Mouse (Mus musculus): ENCODE results near the gene Pde2a.
"Not testable (repeated sequence)": the region's sequence is repeated elsewhere in the genome, so short reads cannot be mapped to it uniquely, and the experiment has no call there.

Pde2a gene

DNA sequence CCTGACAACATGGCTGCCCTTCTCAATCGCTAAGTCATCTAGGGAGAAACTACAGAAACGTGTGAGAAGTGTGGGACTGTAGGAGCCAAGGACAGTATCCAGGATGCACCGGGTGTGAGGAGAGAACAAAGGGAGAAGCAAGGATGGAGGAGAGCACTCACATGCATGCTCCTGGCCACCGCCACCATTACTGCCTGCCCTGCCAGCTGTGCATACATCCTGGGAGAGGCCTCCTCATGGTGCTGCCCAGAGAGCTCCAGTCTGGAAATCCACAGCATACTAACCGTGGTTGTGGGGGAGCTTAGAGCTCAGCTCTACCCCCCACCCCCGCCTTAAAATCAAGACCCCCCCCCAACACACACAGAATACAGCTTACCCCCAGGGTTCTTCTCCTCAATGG lies 93.3 kb downstream of the Pde2a start:
- DNase-seq (ENCODE audit: low read depth, low spot score) = no peak

- DNase-seq (ENCODE audit: low read depth, low spot score) = no peak
These were observed 93.8 kb downstream of the Pde2a start for GRCm38 (mm10) chr7:101515295-101515694.

- no peak for DNase-seq (ENCODE audit: low read depth, low spot score)
These were observed 95.0 kb downstream of the Pde2a start for GRCm38 (mm10) chr7:101516460-101516859.

DNA sequence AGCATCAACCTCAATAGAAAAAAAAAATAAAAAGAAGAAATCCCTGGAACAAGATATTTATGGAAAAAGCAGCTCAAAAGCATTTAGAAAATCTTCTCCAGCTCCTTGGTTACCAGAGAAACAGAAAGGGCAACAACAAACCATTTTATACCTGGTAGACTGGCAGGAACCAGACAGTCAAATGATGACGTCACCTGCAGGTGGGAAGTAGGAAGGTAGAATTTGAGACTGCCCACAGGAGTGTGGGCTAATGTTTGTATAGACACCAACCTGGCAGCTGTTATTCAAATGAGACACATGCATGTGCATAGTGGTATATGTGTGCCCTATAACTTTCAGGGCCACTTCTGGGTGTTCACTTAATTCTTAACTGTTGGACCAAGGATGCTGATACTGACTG lies 100.2 kb downstream of the Pde2a start:
- no peak for DNase-seq (ENCODE audit: low read depth, low spot score)

- no peak for DNase-seq (ENCODE audit: low read depth, low spot score)
These were observed 101.7 kb downstream of the Pde2a start for GRCm38 (mm10) chr7:101523205-101523604.

DNA sequence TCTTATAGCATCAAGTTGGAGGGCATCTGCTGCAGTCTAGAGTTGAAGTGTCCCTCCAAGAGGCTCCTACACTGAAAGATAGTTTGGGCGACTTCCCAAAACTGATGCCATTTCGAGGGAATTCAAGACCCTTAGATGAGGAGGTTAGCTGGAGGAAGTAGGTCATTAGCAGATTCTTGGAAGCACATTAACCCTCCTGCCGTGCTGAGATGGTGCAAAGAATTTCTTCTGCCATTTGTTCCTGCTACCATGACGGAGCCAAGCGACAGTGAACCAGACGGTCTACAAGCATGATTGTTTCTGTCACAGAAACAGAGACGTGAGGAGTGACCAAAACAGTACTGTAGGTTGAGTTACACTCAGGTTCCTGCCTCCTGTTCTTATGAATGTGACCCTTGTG lies 105.0 kb downstream of the Pde2a start:
- no peak for DNase-seq (ENCODE audit: low read depth, low spot score)

GRCm38 (mm10) chr7:101534428-101534827 lies 112.9 kb downstream of the Pde2a start:
- no peak for DNase-seq (ENCODE audit: low read depth, low spot score)

- no peak for DNase-seq (ENCODE audit: low read depth, low spot score)
These were observed 113.6 kb downstream of the Pde2a start for GRCm38 (mm10) chr7:101535102-101535501.

GRCm38 (mm10) chr7:101535517-101535916 lies 114.0 kb downstream of the Pde2a start:
- DNase-seq (ENCODE audit: low read depth, low spot score) = no peak

DNA sequence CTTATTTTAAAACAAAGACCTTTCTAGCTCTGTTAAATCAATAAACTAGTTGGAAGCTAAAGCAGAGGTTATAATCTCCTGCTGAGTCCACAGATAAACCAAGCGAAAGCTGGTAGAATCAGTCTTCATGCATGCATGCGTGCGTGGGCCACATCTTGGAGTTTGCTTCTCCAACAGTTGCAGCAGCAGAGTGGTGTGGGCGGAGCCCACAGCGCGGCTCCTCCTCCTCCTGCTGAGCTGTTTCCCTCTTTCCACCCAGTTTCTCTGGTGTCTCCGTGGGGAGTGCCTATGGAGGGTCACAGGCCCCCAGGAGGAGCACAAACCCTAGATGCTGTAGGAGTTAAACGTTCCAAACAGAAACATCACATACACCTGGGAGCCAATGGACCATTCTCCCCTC lies 116.0 kb downstream of the Pde2a start:
- no peak for DNase-seq (ENCODE audit: low read depth, low spot score)

DNA sequence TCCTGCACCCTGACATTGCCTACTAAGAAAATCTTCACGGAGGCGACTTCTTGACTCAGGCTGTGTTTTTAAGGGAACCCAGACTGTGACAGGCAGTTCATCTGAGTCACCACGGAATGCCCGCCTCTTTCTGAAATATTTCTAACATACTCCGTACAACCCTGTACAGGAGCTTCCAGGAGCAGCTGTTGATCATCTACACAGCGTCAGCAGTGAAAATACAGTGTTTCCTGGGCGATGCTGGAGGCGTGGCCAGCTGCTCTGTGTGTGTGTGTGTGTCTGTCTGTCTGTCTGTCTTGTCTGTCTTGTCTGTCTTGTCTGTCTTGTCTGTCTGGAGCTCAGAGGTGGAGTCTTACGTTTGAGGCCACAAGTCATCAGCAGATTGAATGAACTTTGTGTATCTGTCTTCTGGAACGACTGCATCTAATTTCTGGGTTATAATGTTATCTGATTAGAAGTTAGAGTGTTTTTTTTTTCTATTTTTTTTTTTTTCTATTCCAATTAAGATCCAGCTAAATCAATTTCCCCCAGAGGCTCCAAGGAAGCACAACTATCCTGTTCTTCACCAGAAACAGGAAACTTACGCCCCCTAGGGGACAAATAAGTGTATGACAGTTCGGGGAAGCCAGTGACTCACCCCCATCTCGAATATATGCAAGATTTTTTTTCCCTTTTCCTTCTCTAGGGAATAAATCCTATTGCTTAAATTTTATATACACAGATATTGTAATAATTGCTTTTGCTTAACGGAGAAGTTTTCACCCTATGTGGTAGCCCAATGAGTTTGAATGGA lies 116.8 kb downstream of the Pde2a start:
- DNase-seq (ENCODE audit: low read depth, low spot score) = no peak

DNA sequence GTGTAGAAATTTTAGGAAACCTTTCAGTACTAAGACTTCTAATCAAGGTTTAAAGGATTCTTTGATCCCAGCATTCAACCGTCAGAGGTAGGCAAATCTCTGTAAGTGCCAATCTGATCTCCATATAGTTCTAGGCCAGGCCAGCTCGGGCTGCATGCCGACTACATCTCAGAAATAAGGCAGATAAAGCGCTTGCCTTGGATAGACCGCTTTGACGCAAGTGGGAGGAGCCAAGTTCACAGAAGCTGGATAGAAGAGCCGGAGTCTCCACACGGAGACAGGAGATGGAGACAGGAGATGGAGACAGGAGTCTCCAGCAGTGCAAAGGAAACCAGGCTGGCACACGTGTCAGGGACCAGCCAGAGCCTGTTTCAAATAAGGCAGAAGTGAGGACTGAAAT lies 118.3 kb downstream of the Pde2a start:
- no peak for DNase-seq (ENCODE audit: low read depth, low spot score)

GRCm38 (mm10) chr7:101540684-101541083 lies 119.2 kb downstream of the Pde2a start:
- DNase-seq (ENCODE audit: low read depth, low spot score) = no peak

- no peak for DNase-seq (ENCODE audit: low read depth, low spot score)
These were observed 119.6 kb downstream of the Pde2a start for GRCm38 (mm10) chr7:101541132-101541531.

- no peak for DNase-seq (ENCODE audit: low read depth, low spot score)
These were observed 120.2 kb downstream of the Pde2a start for GRCm38 (mm10) chr7:101541734-101542133.

DNA sequence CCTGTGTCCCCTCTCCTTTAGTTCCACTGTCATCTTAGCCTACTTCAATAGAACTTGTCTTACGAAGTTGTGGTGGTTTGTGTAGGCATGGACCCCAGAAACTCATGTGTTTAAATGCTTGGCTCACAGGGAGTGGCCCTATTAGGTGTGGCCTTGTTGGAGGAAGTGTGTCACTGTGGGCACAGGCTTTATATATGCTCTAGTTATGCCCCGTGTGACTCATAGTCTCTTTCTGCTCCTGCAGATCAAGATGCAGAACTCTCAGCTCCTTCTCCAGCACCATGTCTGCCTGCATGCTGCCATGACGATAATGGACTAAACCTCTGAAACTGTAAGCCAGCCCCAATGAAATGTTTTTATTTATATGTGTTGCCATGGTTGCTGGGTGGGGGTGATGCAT lies 126.2 kb downstream of the Pde2a start:
- DNase-seq (ENCODE audit: low read depth, low spot score) = no peak

- no peak for DNase-seq (ENCODE audit: low read depth, low spot score)
These were observed 127.8 kb downstream of the Pde2a start for GRCm38 (mm10) chr7:101549266-101549665.

DNA sequence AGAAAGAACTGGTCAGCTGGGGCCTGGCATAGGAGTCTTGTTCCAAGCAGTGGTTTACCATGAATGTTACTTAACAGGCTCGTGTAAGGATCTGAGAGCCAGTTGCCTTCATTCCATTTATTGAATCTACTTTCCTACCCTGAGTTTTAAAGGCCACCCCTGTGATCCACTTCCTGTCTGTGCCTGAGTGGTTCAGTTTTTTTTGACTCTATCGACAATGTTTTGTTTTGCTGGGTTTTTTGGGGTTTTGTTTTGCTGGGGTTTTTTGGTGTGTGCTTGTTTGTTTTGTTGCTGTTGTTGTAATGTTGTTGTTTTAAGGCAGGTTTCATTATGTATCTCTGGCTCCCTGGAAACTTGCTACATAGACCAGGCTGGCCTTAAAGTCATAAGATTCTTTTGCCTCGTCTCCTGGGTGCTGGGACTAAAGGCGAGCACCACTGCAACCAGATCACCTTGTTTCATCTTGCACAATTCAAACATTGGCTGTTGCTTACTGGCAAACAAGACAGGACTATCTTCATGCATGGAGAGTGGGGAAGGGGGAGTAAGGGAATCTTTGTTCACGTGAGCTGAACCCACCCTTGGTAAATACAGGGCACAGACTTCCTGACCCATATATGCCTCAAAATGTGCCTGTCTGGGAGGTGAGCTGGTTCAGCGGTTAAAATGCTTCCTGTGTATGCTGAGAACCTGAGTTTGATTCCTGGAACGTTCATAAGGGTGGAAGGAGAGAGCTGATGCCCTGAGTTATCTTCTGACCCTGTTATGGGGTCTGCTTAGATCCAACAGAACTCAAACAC lies 129.4 kb downstream of the Pde2a start:
- DNase-seq (ENCODE audit: low read depth, low spot score) = no peak

GRCm38 (mm10) chr7:101551530-101551929 lies 130.0 kb downstream of the Pde2a start:
- DNase-seq (ENCODE audit: low read depth, low spot score) = no peak

- not testable (repeated sequence) for DNase-seq (ENCODE audit: low read depth, low spot score)
These were observed 134.0 kb downstream of the Pde2a start for GRCm38 (mm10) chr7:101555473-101555872.

DNA sequence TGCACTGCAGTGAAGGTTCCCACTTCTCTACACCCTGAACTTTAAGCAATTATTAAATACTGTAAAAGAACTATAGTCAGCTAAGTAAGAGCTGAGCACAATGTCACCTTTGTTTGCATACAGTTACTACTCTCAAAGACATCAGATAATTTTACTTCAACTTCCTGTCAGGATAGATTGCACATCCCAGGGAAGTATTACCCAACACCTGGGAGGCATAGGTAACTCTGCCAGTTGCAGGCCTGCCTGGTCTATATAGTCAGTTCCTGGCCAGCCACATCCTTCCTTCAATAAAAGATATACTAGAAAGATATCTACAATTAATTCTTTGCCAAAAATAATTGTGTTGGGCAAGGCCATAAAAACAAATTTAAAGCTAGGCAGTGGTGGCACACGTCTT lies 135.9 kb downstream of the Pde2a start:
- DNase-seq (ENCODE audit: low read depth, low spot score) = no peak

GRCm38 (mm10) chr7:101559393-101559792 lies 137.9 kb downstream of the Pde2a start:
- DNase-seq (ENCODE audit: low read depth, low spot score) = not testable (repeated sequence)
